Mouse (Mus musculus) brown adipose tissue, adult 24 weeks (tissue): Measurements from ENCODE around the gene Bri3. TPM values are rescaled to one million over a fixed set of nuclear protein-coding genes. Genes with fewer than 3 reads are reported as not detected.

Experiments used
- H3K27ac ChIP-seq: fragments of 200-500 bp; replicated peaks from 2 replicates; pipeline ENCODE4 v1.5.1; 2012; ENCODE audit warnings: low read depth, mild to moderate bottlenecking, low read length
- H3K4me1 ChIP-seq: fragments of 200-500 bp; 2 replicates; pipeline ENCODE4 v1.6.1; 2012; ENCODE audit warnings: low read length, mixed read lengths; ENCODE audit not compliant: control insufficient read depth, insufficient read depth, insufficient read length
- H3K4me3 ChIP-seq: fragments of 200-500 bp; 2 replicates; pipeline ENCODE4 v1.5.1; 2012; ENCODE audit warnings: low read depth, mild to moderate bottlenecking, low read length, moderate library complexity; ENCODE audit not compliant: insufficient read depth
- polyA plus RNA-seq: library from polyadenylated mRNA; stranded (reverse); fragments of >200 nt; gene quantifications from 2 replicates; pipeline ENCODE4 v1.2.4, GENCODE M21; 2012; ENCODE audit not compliant: missing spikeins, insufficient read depth, insufficient read length

The Bri3 gene
- polyA plus RNA-seq, 1 experiment: 282 TPM

GRCm38 (mm10) chr5:144223503-144223862 is 20.8 kb upstream of the Bri3 start, which contains the start of gene Tecpr1:
Gene Tecpr1 (minus strand): TSS chr5:144223615.
- Histone ChIP-seq H3K4me1 (peaks cover 25% of the 10 kb centered on the region), H3K4me3 (peak within 1 kb of the TSS; percentile 73), H3K27ac (peak within 1 kb of the TSS; percentile 94)

DNA sequence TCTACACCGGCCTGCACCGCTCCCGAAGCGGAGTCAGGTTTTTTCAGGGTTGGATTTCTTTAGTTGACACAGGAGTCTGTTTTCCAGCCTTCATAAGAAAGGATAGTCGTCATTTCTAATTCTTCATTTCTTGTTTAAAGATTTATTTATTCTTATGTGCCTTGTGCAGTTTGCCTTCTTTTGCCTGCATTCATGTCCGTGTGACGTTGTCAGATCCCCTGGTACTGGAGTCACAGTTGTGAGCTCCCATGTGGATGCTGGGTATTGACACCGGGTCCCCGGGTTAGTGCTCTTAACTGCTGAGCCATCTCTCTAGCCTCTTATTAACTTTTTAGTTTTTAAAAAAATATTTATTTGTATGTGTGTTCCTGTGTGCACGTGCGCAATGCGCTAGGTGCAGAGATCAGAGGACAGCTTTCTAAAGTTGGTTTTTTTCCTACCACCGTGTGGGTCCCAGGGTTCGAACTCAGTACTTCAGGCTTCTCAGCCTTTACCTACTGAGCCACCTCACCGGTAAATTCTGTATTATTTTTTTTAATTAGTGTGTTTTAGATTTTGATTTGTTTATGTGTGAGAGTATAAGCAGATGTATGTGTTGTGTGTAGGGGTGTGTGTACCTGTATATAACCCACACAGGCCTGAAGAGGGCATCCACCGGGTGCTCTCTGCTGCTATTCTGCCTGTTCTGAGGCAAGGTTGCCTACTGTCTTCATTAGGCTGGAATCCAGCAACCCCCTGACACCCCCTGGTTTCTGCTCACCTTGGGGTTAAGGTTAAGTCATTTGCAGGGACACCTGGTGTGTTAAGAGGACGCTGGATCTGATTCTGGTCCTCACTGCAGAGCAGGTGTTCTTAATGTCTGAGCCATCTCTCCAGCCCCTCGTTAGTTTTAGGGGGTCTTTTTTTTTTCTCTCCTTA is 20.1 kb upstream of the Bri3 start:
- Histone ChIP-seq H3K4me1 (peaks cover 25% of the 10 kb centered on the region), H3K4me3 (peak overlapping the region; percentile 72), H3K27ac (peak overlapping the region; percentile 82)

- peaks cover 10% of the 10 kb centered on the region for H3K4me1 ChIP-seq
- H3K27ac ChIP-seq: no peak overlapping the region
- H3K4me3 ChIP-seq: no peak overlapping the region
These were observed 18.0 kb upstream of the Bri3 start for GRCm38 (mm10) chr5:144226220-144226619.

DNA sequence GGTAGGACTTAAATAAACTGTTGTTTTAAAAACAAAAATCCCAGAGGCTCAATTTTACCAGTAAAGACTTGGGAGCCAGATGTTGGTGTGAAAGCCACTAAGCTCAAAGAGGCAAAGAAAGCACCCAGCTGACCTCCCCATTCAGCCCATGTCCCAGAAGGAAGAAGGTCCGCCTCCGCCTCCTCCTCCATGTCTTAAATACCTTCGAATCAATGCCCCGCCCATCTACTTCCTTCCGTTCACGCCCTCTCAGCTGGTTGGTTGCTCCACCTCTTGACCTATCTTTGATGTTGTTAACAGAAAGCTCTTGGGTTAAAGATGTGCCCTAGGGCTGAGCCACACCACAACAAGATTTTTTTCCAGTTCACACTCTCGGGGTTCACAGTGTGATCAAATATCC is 14.0 kb upstream of the Bri3 start:
- H3K27ac ChIP-seq: no peak overlapping the region
- peaks cover 2% of the 10 kb centered on the region; the same call in 1 of the 2 replicates for H3K4me1 ChIP-seq
- H3K4me3 ChIP-seq: no peak overlapping the region

- no peak overlapping the region for H3K4me3 ChIP-seq
- peaks cover 2% of the 10 kb centered on the region; the same call in 1 of the 2 replicates for H3K4me1 ChIP-seq
- H3K27ac ChIP-seq: no peak overlapping the region
These were observed 12.8 kb upstream of the Bri3 start for GRCm38 (mm10) chr5:144231410-144231809.

- H3K4me3 ChIP-seq: no peak overlapping the region
- H3K27ac ChIP-seq: peak overlapping the region; percentile 40; the same call in 1 of the 2 replicates
- peaks cover 2% of the 10 kb centered on the region; the same call in 1 of the 2 replicates for H3K4me1 ChIP-seq
These were observed 11.7 kb upstream of the Bri3 start for GRCm38 (mm10) chr5:144232531-144232930.

GRCm38 (mm10) chr5:144234222-144234621 is 10.0 kb upstream of the Bri3 start:
- Histone ChIP-seq H3K4me3 (no peak overlapping the region), H3K27ac (peak overlapping the region; percentile 82), H3K4me1 (peaks cover 3% of the 10 kb centered on the region)

DNA sequence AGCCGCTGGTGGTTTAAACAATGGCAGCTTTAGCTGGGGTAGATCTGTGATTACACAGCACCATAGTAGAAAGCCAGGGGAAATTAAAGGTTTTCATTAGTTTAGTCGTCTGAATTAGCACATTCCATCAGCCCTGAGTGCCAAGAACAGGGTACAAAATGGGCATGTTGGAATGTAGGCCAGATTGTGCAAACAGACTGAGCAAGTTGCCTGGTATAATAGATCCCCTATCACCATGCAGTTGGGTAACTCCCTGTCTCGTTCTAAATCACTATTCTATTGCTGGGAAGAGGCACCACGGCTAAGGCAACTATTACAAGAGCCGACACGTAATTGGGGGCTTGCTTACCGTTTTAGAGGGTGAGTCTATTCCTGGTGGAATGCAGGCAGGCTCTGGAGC is 9.5 kb upstream of the Bri3 start:
- Histone ChIP-seq H3K27ac (peak overlapping the region; percentile 82), H3K4me1 (peaks cover 4% of the 10 kb centered on the region), H3K4me3 (no peak overlapping the region)

GRCm38 (mm10) chr5:144238969-144239368 is 5.3 kb upstream of the Bri3 start:
- H3K4me1 ChIP-seq: peaks cover 4% of the 10 kb centered on the region; the same call in 1 of the 2 replicates
- H3K27ac ChIP-seq: no peak overlapping the region
- H3K4me3 ChIP-seq: no peak overlapping the region

GRCm38 (mm10) chr5:144245592-144245991 is 1.4 kb downstream of the Bri3 start:
- H3K27ac ChIP-seq: no peak overlapping the region
- no peak overlapping the region for H3K4me3 ChIP-seq
- H3K4me1 ChIP-seq: peaks cover 6% of the 10 kb centered on the region

GRCm38 (mm10) chr5:144246669-144247068 is 2.4 kb downstream of the Bri3 start:
- Histone ChIP-seq H3K27ac (no peak overlapping the region), H3K4me1 (peaks cover 6% of the 10 kb centered on the region), H3K4me3 (no peak overlapping the region)

GRCm38 (mm10) chr5:144247307-144247706 is 3.1 kb downstream of the Bri3 start:
- H3K4me3 ChIP-seq: no peak overlapping the region
- H3K27ac ChIP-seq: no peak overlapping the region
- H3K4me1 ChIP-seq: peaks cover 6% of the 10 kb centered on the region

- Histone ChIP-seq H3K4me1 (peaks cover 6% of the 10 kb centered on the region), H3K4me3 (no peak overlapping the region), H3K27ac (peak overlapping the region; percentile 45)
These were observed 3.8 kb downstream of the Bri3 start for GRCm38 (mm10) chr5:144247906-144248585.

DNA sequence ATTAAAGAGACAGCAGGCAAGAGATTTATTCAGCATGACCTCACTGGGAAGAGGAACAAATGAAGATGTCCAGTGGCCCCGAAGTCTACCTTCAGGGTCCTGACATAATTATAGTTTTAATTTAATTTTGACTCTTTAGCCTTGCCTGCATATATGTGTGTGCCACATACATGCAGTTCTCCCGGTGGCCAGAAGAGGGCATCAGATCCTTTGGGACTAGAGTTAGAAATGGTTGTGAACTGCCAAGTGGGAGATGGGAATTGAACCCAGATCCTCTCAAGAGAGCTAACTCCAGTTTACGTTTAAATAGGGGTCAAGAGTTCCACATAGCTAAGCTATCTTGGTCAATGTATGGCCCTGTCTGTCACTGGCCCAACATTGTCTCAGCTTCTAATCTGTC is 5.6 kb downstream of the Bri3 start:
- H3K4me1 ChIP-seq: peaks cover 10% of the 10 kb centered on the region
- H3K4me3 ChIP-seq: no peak overlapping the region
- no peak overlapping the region for H3K27ac ChIP-seq

DNA sequence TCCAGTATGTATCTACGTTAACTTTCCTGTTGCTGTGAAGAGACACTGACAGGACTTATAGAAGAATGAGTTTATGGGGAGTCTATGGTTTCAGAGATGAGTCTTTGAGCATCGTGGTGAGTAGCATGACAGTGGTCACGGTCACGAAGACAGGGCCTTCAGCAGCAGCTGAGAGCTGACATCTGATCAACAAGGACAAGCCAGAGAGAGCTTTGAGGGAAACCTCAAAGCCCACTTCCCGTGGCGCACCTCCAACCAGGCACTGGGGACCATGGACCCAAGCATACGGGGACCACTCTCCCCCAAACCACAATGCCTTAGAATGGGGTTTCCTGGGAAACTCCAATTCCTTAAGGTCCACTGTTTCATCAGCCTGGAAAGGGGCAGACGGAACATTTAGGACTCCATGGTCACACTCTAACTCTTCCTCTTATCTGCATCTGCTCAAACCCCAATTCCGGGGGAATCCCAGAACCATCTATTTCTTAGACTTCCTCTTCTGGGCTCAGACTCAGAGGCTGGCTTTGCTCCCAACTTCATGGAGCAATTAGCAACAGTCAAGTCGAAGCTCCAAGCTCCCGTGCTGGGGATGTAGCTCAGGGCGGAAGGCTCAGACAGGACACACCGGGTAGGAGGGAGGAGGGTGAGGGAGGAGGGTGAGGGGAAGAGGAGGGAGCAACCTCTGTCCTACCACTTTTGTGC is 7.8 kb downstream of the Bri3 start:
- Histone ChIP-seq H3K27ac (0 out of 2 replicates have a peak overlapping the region, but pooled peaks have one; percentile 20), H3K4me1 (peaks cover 10% of the 10 kb centered on the region), H3K4me3 (no peak overlapping the region)
